Mouse (Mus musculus) bone marrow, adult 2 months (tissue): ENCODE results near the gene Wwc2.

Experiments used
- CTCF ChIP-seq: fragments of 200-500 bp; IDR thresholded peaks from 2 replicates; pipeline ENCODE4 v1.5.1; 2011; ENCODE audit warnings: low read length, control low read depth; ENCODE audit not compliant: control insufficient read depth, insufficient read depth
- POLR2A ChIP-seq: fragments of 200-500 bp; IDR thresholded peaks from 2 replicates; pipeline ENCODE4 v1.6.1; 2011; ENCODE audit warnings: low read depth, mild to moderate bottlenecking, control low read depth, low read length, borderline replicate concordance; ENCODE audit not compliant: control insufficient read depth

GRCm38 (mm10) chr8:48030667-48031066, 39.9 kb upstream of the Wwc2 start:
- no peak for TF ChIP-seq POLR2A
- TF ChIP-seq CTCF, result no peak
